Mouse (Mus musculus) CH12.LX (cell line): ENCODE data around the gene Tm9sf4. TPM values are rescaled to one million over a fixed set of nuclear protein-coding genes. Genes with fewer than 3 reads are reported as not detected.

Experiments
- DNase-seq: peaks from one replicate; pipeline ENCODE4 v3.0.0-alpha.2; 2013; ENCODE audit errors: extremely low read depth
- H3K27ac ChIP-seq: 2 replicates; pipeline ENCODE4 v1.5.1; 2012; ENCODE audit warnings: low read depth, mild to moderate bottlenecking, control low read depth, moderate library complexity; ENCODE audit not compliant: insufficient read depth
- H3K27me3 ChIP-seq: replicated peaks from 2 replicates; pipeline ENCODE3; 2012; ENCODE audit warnings: inconsistent platforms
- H3K36me3 ChIP-seq, 2 experiments: replicated peaks in 1 of 2; 2 replicates each; pipeline versions ENCODE3 to v1.6.1; 2012; ENCODE audit warnings: inconsistent platforms in 1 of 2, low read length in 1 of 2, mild to moderate bottlenecking in 1 of 2, mixed read lengths in 1 of 2, moderate library complexity in 1 of 2; ENCODE audit not compliant: control insufficient read depth in 1 of 2, insufficient read depth in 1 of 2
- H3K4me1 ChIP-seq, 2 experiments: 2 replicates each; pipeline ENCODE4 v1.6.1; 2012; ENCODE audit warnings: inconsistent platforms in 1 of 2, moderate library complexity in 1 of 2; ENCODE audit not compliant: insufficient read depth in 2 of 2, control insufficient read depth in 1 of 2
- H3K4me2 ChIP-seq: 2 replicates; pipeline ENCODE4 v1.6.1; 2012; ENCODE audit warnings: low read depth, mild to moderate bottlenecking, control low read depth; ENCODE audit not compliant: poor library complexity, insufficient read depth, severe bottlenecking
- H3K4me3 ChIP-seq, 3 experiments: fragments of 150-350 bp in 1 of 3; sonication (generic) in 1 of 3; replicated peaks in 1 of 3; 2 replicates each; pipeline versions ENCODE3 to v1.5.1; 2011 to 2012; ENCODE audit warnings: low read depth in 2 of 3, low read length in 2 of 3, mild to moderate bottlenecking in 2 of 3, moderate library complexity in 2 of 3, control low read depth in 1 of 3, improper control_type of control experiment in 1 of 3, inconsistent platforms in 1 of 3, mixed read lengths in 1 of 3; ENCODE audit not compliant: poor library complexity in 1 of 3
- H3K79me2 ChIP-seq: replicated peaks from 2 replicates; pipeline ENCODE4 v1.6.1; 2012; ENCODE audit warnings: mild to moderate bottlenecking, moderate library complexity; ENCODE audit not compliant: control insufficient read depth, poor library complexity, insufficient read depth, severe bottlenecking; ENCODE audit errors: extremely low read depth
- H3K9ac ChIP-seq: 2 replicates; pipeline ENCODE4 v1.6.1; 2012; ENCODE audit warnings: low read depth, mild to moderate bottlenecking, control low read depth, moderate library complexity; ENCODE audit not compliant: insufficient read depth
- H3K9me3 ChIP-seq: replicated peaks from 2 replicates; pipeline ENCODE3; 2012; ENCODE audit warnings: low read length, inconsistent platforms, mixed read lengths
- BHLHE40 ChIP-seq: IDR thresholded peaks from 2 replicates; pipeline ENCODE4 v1.6.1; 2011; ENCODE audit warnings: mild to moderate bottlenecking, low read depth, low read length, improper control_type of control experiment
- CHD2 ChIP-seq: IDR thresholded peaks from 2 replicates; pipeline ENCODE4 v1.6.1; 2011; ENCODE audit warnings: low read length, improper control_type of control experiment
- ELF1 ChIP-seq: IDR thresholded peaks from 2 replicates; pipeline ENCODE4 v1.6.1; 2014; ENCODE audit warnings: low read depth, mild to moderate bottlenecking, inconsistent platforms, low read length, improper control_type of control experiment
- MAFK ChIP-seq: IDR thresholded peaks from 2 replicates; pipeline ENCODE4 v1.6.1; 2011; ENCODE audit warnings: low read length, improper control_type of control experiment; ENCODE audit not compliant: insufficient replicate concordance
- MAZ ChIP-seq: IDR thresholded peaks from 2 replicates; pipeline ENCODE4 v1.6.1; 2012; ENCODE audit warnings: low read depth, mild to moderate bottlenecking, inconsistent platforms, low read length, improper control_type of control experiment, moderate library complexity
- MXI1 ChIP-seq: IDR thresholded peaks from 2 replicates; pipeline ENCODE4 v1.6.1; 2011; ENCODE audit warnings: mild to moderate bottlenecking, low read depth, low read length, improper control_type of control experiment
- PAX5 ChIP-seq: IDR thresholded peaks from 2 replicates; pipeline ENCODE4 v1.6.1; 2012; ENCODE audit warnings: low read length, inconsistent platforms, mixed read lengths
- POLR2AphosphoS2 ChIP-seq: IDR thresholded peaks from 2 replicates; pipeline ENCODE4 v1.6.1; 2011; ENCODE audit warnings: low read depth, low read length, improper control_type of control experiment
- RCOR1 ChIP-seq: conservative IDR thresholded peaks from 2 replicates; pipeline ENCODE4 v1.6.1; 2012; ENCODE audit warnings: low read depth, mild to moderate bottlenecking, inconsistent platforms, low read length, improper control_type of control experiment
- TBP ChIP-seq: conservative IDR thresholded peaks from 2 replicates; pipeline ENCODE4 v1.6.1; 2011; ENCODE audit warnings: low read depth, low read length, improper control_type of control experiment
- UBTF ChIP-seq: IDR thresholded peaks from 2 replicates; pipeline ENCODE4 v1.6.1; 2012; ENCODE audit warnings: low read depth, mild to moderate bottlenecking, inconsistent platforms, low read length, improper control_type of control experiment, moderate library complexity
- USF1 ChIP-seq: IDR thresholded peaks from 2 replicates; pipeline ENCODE4 v1.6.1; 2014; ENCODE audit warnings: low read depth, mild to moderate bottlenecking, inconsistent platforms, low read length, improper control_type of control experiment
- dilution Hi-C: fragments of 300-500 bp; cut with MboI; formaldehyde crosslinking; loops from 2 replicates; pipeline ENCODE4 v1.14.3; 2020; ENCODE audit warnings: low sequenced_read_pairs; ENCODE audit not compliant: extremely low pct_unique_long_range_greater_than_20kb, extremely low pct_ligation_motif_present
- in situ Hi-C: fragments of 300-500 bp; cut with MboI; formaldehyde crosslinking; loops from 3 replicates; pipeline ENCODE4 v1.14.3; 2019; ENCODE audit warnings: low sequenced_read_pairs, low pct_ligation_motif_present, low pct_unique_long_range_greater_than_20kb, mixed read lengths
- polyA plus RNA-seq: library from polyadenylated mRNA; unstranded; fragments of >175 nt; gene quantifications from 2 replicates; pipeline ENCODE4 v1.2.1, GENCODE M21; 2012; ENCODE audit warnings: low read depth; ENCODE audit not compliant: insufficient read length
- total RNA-seq, 2 experiments: library from RNA; depleted of rRNA; stranded (reverse); fragments of 300-350 nt in 1 of 2; fragments of >200 nt in 1 of 2; gene quantifications; 2 replicates each; pipeline ENCODE4 v1.2.3; 2012 to 2014

Gene Tm9sf4
- total and polyA plus RNA-seq, 3 experiments = 13.3 to 51.1 (median 30.4) TPM

DNA sequence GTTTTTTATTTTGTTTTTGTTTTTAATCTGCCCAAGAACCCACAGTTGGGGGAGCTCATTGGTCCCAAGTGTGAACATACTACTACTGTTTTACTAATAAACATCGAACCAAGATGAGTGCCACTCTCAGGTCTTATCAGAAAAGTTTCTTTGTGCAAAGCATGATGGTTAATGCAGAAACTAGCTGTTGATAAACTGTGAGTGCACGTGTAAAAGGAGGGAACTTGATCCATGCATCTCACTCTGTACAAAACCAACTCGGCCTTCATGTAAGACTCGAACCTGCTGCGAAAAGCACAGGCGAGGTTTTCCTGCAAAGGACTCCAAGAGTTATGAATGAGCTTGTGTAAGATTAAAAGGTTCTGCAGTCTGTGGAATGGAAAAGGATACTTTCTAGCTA, 41.6 kb upstream of the Tm9sf4 start:
- H3K36me3 ChIP-seq = no peaks in the 10 kb centered on the region
- TF ChIP-seq MAZ (no peak), CHD2 (no peak), MXI1 (no peak)
- no peak overlapping the region for H3K9ac ChIP-seq
- dilution Hi-C loops (no loop called here), in situ Hi-C loops (no loop called here)
- peaks cover 6% of the 10 kb centered on the region for H3K9me3 ChIP-seq
- H3K79me2 ChIP-seq = no peaks in the 10 kb centered on the region
- H3K4me2 ChIP-seq = no peak overlapping the region
- peaks cover 11 to 18% of the 10 kb centered on the region in 2 experiments; a peak in 2 of 4 replicates for H3K4me1 ChIP-seq
- no peak overlapping the region for H3K4me3 ChIP-seq
- DNase-seq = no peak
- H3K27ac ChIP-seq = no peak overlapping the region
- peaks cover 65% of the 10 kb centered on the region for H3K27me3 ChIP-seq

DNA sequence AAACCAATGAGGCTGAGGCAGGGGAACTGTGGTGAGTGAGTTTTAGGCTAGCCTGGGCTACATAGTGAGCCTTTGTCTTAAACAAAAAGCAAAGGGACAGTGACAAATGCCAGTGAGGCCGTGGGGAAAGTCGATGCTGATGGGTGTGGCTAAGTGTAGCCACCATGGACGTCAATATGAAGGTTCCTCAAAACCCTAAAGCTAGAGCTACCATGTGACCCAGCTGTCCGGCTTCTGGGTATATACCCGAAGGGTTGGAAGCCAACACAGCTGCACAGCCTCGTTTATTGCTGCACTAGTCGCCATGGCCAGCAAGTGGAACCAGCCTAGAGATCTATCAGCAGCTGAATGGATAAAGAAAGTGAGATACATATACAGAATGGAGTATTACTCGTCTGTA, 41.0 kb upstream of the Tm9sf4 start:
- Histone ChIP-seq H3K9ac (no peak overlapping the region), H3K79me2 (no peaks in the 10 kb centered on the region), H3K4me1 (peaks cover 11 to 18% of the 10 kb centered on the region in 2 experiments; a peak in 2 of 4 replicates), H3K4me2 (no peak overlapping the region), H3K9me3 (peaks cover 12% of the 10 kb centered on the region), H3K27ac (no peak overlapping the region), H3K36me3 (no peaks in the 10 kb centered on the region), H3K27me3 (peaks cover 66% of the 10 kb centered on the region), H3K4me3 (no peak overlapping the region)
- no peak for DNase-seq
- no peak for TF ChIP-seq POLR2AphosphoS2
- TF ChIP-seq ELF1 = no peak
- TF ChIP-seq USF1 = no peak
- no peak for TF ChIP-seq MAFK
- TF ChIP-seq TBP = no peak
- no peak for TF ChIP-seq UBTF
- no peak for TF ChIP-seq RCOR1
- in situ Hi-C loops (no loop called here), dilution Hi-C loops (no loop called here)

DNA sequence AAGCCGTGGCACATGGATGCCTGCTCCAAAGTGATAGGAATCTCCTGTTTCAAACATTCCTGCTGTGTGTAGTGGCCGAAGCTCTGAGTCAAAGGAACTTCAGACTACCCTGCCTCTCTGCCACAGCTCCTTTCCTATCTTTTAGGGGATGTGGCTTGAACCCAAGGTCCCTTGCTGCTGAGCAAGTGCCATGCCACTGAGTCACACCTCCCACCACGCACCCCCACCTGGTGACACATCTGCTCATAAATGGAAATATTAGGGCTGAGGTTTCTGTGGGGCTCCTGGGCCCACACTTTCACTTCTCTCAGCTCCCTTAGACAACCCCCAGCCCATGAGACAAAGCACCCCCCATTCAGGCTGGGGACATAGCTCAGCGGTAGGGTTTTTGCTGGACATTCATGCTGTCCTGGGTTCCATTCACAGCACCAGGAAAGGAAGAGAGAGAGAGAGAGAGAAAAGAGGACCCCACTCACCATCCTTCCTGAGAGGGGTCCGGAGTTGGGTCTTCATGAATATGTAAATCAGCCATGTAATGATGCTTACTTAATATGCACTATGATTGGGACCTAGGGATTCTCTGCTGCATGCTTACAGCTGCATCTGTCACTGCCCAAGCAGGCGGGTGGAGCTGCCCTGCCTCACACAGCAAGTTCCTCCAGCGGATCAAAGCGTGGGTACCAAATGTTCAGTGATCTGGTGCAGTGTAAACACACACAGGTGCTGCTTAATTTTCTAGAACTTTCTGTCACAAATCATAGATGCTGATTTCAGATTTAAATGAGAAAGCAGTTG, 39.1 kb upstream of the Tm9sf4 start:
- dilution Hi-C loops = no loop called here
- H3K4me1 ChIP-seq = peaks cover 11 to 25% of the 10 kb centered on the region in 2 experiments; a peak in 2 of 4 replicates
- in situ Hi-C loops = no loop called here
- H3K9me3 ChIP-seq = peaks cover 12% of the 10 kb centered on the region
- H3K4me3 ChIP-seq = no peak overlapping the region
- H3K79me2 ChIP-seq = no peaks in the 10 kb centered on the region
- 0 out of 2 replicates have a peak overlapping the region, but pooled peaks have one; percentile 12 for H3K4me2 ChIP-seq
- H3K9ac ChIP-seq = no peak overlapping the region
- H3K27ac ChIP-seq = no peak overlapping the region
- peak; percentile 44; the same call in 1 of the 2 replicates for TF ChIP-seq BHLHE40
- no peak for TF ChIP-seq PAX5
- peaks cover 66% of the 10 kb centered on the region for H3K27me3 ChIP-seq
- peak; percentile 37 for DNase-seq
- H3K36me3 ChIP-seq = no peaks in the 10 kb centered on the region
